Mouse (Mus musculus): Measurements from ENCODE around the gene Zfp609. TPM values are rescaled to one million over a fixed set of nuclear protein-coding genes. Genes with fewer than 3 reads are reported as not detected.

Gene Zfp609
- 5.7 and 6.9 TPM in 2 replicates for polyA plus RNA-seq (2015; fragmentation: Nextera tagmentation; extraction: Ambion mirVana)

GRCm38 (mm10) chr9:65827344-65828015 lies at the start of gene Zfp609:
Gene Zfp609 (minus strand): TSS chr9:65827564.
- Histone ChIP-seq H3K4me2 (peak within 1 kb of the TSS; percentile 66), H3K9ac (peak within 1 kb of the TSS; percentile 95), H3K36me3 (no peaks in the 10 kb centered on the region), H3K27ac (peak within 1 kb of the TSS; percentile 98), H3K4me1 (peaks cover 31% of the 10 kb centered on the region), H3K4me3 (peak within 1 kb of the TSS; percentile 85), H3K9me3 (no peaks in the 10 kb centered on the region), H3K27me3 (no peaks in the 10 kb centered on the region)
- WGBS = 1% methylated on average over 48 of the region's 76 CpGs
- ATAC-seq (ENCODE audit: insufficient number of reproducible peaks, low FRiP score, low TSS enrichment, low read depth) = peak; percentile 79

GRCm38 (mm10) chr9:65859656-65860055 lies 32.3 kb upstream of the Zfp609 start:
- no peak overlapping the region for H3K4me2 ChIP-seq
- no peaks in the 10 kb centered on the region for H3K27me3 ChIP-seq
- H3K27ac ChIP-seq = no peak overlapping the region
- H3K9me3 ChIP-seq = no peaks in the 10 kb centered on the region
- H3K4me1 ChIP-seq = no peaks in the 10 kb centered on the region
- no peak overlapping the region for H3K4me3 ChIP-seq
- H3K9ac ChIP-seq = no peak overlapping the region
- no peak for ATAC-seq (ENCODE audit: insufficient number of reproducible peaks, low FRiP score, low TSS enrichment, low read depth)
- 49% methylated on average over 1 of the region's 1 CpGs for WGBS
- H3K36me3 ChIP-seq = peaks cover 51% of the 10 kb centered on the region

- WGBS = 11% methylated on average over 1 of the region's 1 CpGs
- ATAC-seq (ENCODE audit: insufficient number of reproducible peaks, low FRiP score, low TSS enrichment, low read depth) = no peak
- Histone ChIP-seq H3K9ac (no peak overlapping the region), H3K27me3 (no peaks in the 10 kb centered on the region), H3K9me3 (no peaks in the 10 kb centered on the region), H3K4me2 (no peak overlapping the region), H3K36me3 (peaks cover 45% of the 10 kb centered on the region), H3K27ac (no peak overlapping the region), H3K4me3 (no peak overlapping the region), H3K4me1 (peaks cover 7% of the 10 kb centered on the region)
Observed at GRCm38 (mm10) chr9:65850203-65850602, 22.8 kb upstream of the Zfp609 start.

- H3K27ac ChIP-seq = 0 out of 2 replicates have a peak overlapping the region, but pooled peaks have one; percentile 19
- H3K4me1 ChIP-seq = peaks cover 13% of the 10 kb centered on the region
- no peaks in the 10 kb centered on the region for H3K27me3 ChIP-seq
- ATAC-seq (ENCODE audit: insufficient number of reproducible peaks, low FRiP score, low TSS enrichment, low read depth) = no peak
- no peak overlapping the region for H3K4me2 ChIP-seq
- H3K4me3 ChIP-seq = no peak overlapping the region
- H3K36me3 ChIP-seq = peaks cover 29% of the 10 kb centered on the region
- no peak overlapping the region for H3K9ac ChIP-seq
- no peaks in the 10 kb centered on the region for H3K9me3 ChIP-seq
Observed at GRCm38 (mm10) chr9:65848154-65848553, 20.8 kb upstream of the Zfp609 start.

DNA sequence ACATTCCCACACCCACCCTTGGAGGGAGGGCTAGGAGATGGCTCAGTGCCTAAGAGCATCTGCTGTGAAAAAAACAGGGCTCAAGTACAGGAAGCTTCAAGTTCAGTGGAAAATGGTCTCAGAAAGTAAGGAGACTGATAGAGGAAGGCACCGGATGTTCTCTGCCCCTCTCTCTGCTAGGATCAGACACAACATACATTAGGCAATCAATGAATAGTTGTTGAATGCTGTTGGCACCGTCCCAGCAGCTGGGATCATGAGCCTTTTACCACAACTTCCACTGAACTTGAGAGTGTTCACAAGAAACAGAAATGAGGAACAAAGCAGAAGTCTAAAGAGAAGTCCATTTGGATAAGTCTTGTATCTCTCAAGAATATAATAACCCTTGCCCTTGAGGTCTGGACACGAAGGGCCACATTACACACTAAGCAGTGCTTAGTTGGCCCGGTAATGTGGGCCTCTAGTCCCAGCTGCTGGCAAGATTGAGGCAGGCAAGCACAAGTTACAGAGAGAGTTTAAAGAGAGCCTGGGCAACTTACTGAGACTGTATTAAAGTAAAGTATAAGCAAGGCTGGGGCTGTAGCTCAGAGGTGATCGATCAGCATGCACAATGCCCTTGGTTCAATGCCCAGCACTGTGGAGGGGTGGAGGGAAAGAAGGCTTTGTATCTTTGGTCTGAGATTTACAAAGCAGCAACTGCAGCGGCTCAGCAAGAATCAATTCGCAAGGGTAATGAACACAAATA lies 17.2 kb upstream of the Zfp609 start:
- H3K27ac ChIP-seq = no peak overlapping the region
- ATAC-seq (ENCODE audit: insufficient number of reproducible peaks, low FRiP score, low TSS enrichment, low read depth) = no peak
- no peak overlapping the region for H3K4me2 ChIP-seq

DNA sequence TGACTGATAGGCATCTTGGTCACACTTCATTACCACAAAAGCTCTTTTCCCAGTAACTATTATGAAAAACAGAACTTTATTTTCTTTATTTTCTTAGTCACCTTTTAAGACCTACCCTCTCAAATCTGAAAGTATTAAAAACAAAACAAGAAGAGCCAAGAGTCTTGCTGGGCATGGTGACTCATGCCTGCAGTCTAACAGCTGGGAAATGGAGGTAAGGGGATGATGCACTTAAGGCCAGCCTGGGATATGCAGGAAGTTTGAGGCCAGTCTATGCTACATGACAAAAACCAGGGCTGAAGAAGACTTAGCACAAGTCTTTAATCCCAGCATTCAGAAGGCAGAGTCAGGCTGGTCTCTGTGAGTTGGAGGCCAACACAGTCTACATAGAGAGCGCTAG lies 12.5 kb upstream of the Zfp609 start:
- Histone ChIP-seq H3K4me2 (no peak overlapping the region), H3K9me3 (no peaks in the 10 kb centered on the region), H3K27me3 (no peaks in the 10 kb centered on the region), H3K4me3 (no peak overlapping the region), H3K27ac (no peak overlapping the region), H3K36me3 (peaks cover 27% of the 10 kb centered on the region), H3K4me1 (peaks cover 3% of the 10 kb centered on the region; the same call in 1 of the 2 replicates), H3K9ac (no peak overlapping the region)
- 97% methylated on average over 1 of the region's 1 CpGs for WGBS
- no peak for ATAC-seq (ENCODE audit: insufficient number of reproducible peaks, low FRiP score, low TSS enrichment, low read depth)

More for the DNA sequence above, 17.2 kb upstream of the Zfp609 start:
- no peak overlapping the region for H3K9ac ChIP-seq
- H3K4me3 ChIP-seq = no peak overlapping the region
- H3K4me1 ChIP-seq = peaks cover 13% of the 10 kb centered on the region
- H3K36me3 ChIP-seq = peaks cover 18% of the 10 kb centered on the region
- H3K9me3 ChIP-seq = no peaks in the 10 kb centered on the region
- 73% methylated on average over 7 of the region's 7 CpGs for WGBS
- no peaks in the 10 kb centered on the region for H3K27me3 ChIP-seq

DNA sequence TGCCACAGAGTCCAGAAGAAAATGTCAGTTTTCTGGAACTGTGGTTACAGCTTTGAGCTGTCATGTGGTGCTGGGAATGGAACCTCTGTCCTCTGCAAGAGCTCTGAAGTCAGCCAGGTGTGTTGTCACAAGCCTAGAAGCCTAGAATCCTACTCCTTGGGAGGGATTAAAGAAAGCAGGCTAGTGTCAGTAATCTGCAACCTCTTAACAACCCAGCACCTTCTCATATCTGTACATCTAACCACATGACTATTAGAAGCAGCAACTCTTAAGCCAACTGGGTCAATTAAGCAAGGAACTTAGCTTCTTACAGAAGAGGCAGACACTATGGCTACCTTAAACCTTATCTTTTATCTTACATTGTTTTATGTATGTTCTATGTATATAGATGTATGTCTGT lies 9.6 kb upstream of the Zfp609 start:
- H3K4me1 ChIP-seq = no peaks in the 10 kb centered on the region
- no peak overlapping the region for H3K27ac ChIP-seq
- no peaks in the 10 kb centered on the region for H3K27me3 ChIP-seq
- no peak overlapping the region for H3K4me3 ChIP-seq
- no peak for ATAC-seq (ENCODE audit: insufficient number of reproducible peaks, low FRiP score, low TSS enrichment, low read depth)
- peaks cover 30% of the 10 kb centered on the region for H3K36me3 ChIP-seq
- no peaks in the 10 kb centered on the region for H3K9me3 ChIP-seq
- no peak overlapping the region for H3K9ac ChIP-seq
- H3K4me2 ChIP-seq = no peak overlapping the region

DNA sequence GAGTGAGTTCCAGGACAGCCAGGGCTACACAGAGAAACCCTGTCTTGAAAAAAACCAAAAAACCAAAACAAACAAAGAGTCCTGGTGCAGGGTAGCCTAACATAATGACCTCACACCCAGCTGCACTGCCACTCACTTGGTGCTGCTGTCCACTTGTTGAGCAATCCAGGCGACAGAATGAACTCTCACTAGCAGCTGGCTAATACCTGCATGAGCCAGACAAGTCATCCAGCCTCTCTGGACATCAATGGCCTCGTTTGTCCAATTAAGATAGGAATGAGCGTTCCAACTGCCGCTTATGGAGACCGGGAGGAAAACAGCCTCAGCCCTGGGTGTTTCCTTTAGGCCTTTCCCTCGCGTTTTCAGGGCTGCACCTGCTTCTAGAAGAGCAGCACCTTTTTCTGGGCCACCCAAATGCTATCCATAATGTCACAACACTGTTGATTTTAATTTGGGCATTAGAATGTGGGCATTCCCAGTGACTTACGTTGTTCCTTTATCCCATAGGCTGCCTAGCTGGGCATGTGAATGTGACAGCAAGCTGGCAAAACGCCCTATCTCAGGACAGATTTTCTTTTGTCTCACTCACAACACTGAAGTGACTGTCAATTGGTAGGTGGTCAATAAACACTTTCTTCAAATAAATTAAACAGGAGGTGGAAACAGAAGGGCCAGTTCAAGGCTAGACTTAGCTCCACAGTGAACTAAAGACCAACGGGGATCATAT lies 7.4 kb upstream of the Zfp609 start:
- WGBS = 76% methylated on average over 10 of the region's 10 CpGs
- no peak for ATAC-seq (ENCODE audit: insufficient number of reproducible peaks, low FRiP score, low TSS enrichment, low read depth)
- no peak overlapping the region for H3K9ac ChIP-seq
- no peaks in the 10 kb centered on the region for H3K4me1 ChIP-seq
- no peaks in the 10 kb centered on the region for H3K9me3 ChIP-seq
- no peak overlapping the region for H3K27ac ChIP-seq
- peaks cover 22% of the 10 kb centered on the region for H3K36me3 ChIP-seq
- no peak overlapping the region for H3K4me3 ChIP-seq
- no peak overlapping the region for H3K4me2 ChIP-seq
- no peaks in the 10 kb centered on the region for H3K27me3 ChIP-seq

GRCm38 (mm10) chr9:65833640-65834039 lies 6.3 kb upstream of the Zfp609 start:
- Histone ChIP-seq H3K4me3 (no peak overlapping the region), H3K4me1 (peaks cover 2% of the 10 kb centered on the region; the same call in 1 of the 2 replicates), H3K36me3 (peaks cover 18% of the 10 kb centered on the region), H3K9me3 (no peaks in the 10 kb centered on the region), H3K4me2 (no peak overlapping the region), H3K27me3 (no peaks in the 10 kb centered on the region), H3K27ac (no peak overlapping the region), H3K9ac (no peak overlapping the region)
- no peak for ATAC-seq (ENCODE audit: insufficient number of reproducible peaks, low FRiP score, low TSS enrichment, low read depth)

- H3K36me3 ChIP-seq = peaks cover 15% of the 10 kb centered on the region
- H3K9ac ChIP-seq = no peak overlapping the region
- peaks cover 6% of the 10 kb centered on the region; the same call in 1 of the 2 replicates for H3K4me1 ChIP-seq
- H3K27ac ChIP-seq = no peak overlapping the region
- no peak for ATAC-seq (ENCODE audit: insufficient number of reproducible peaks, low FRiP score, low TSS enrichment, low read depth)
- no peak overlapping the region for H3K4me3 ChIP-seq
- no peaks in the 10 kb centered on the region for H3K27me3 ChIP-seq
- no peak overlapping the region for H3K4me2 ChIP-seq
- 89% methylated on average over 2 of the region's 2 CpGs for WGBS
- no peaks in the 10 kb centered on the region for H3K9me3 ChIP-seq
Observed at GRCm38 (mm10) chr9:65833230-65833629, 5.9 kb upstream of the Zfp609 start.

GRCm38 (mm10) chr9:65832041-65832440 lies 4.7 kb upstream of the Zfp609 start:
- H3K9ac ChIP-seq = no peak overlapping the region
- peaks cover 6% of the 10 kb centered on the region; the same call in 1 of the 2 replicates for H3K36me3 ChIP-seq
- no peaks in the 10 kb centered on the region for H3K27me3 ChIP-seq
- H3K9me3 ChIP-seq = no peaks in the 10 kb centered on the region
- ATAC-seq (ENCODE audit: insufficient number of reproducible peaks, low FRiP score, low TSS enrichment, low read depth) = no peak
- H3K4me3 ChIP-seq = no peak overlapping the region
- H3K4me1 ChIP-seq = peaks cover 8% of the 10 kb centered on the region; the same call in 1 of the 2 replicates
- H3K27ac ChIP-seq = no peak overlapping the region
- H3K4me2 ChIP-seq = no peak overlapping the region
- 65% methylated on average over 2 of the region's 2 CpGs for whole genome bisulfite sequencing

DNA sequence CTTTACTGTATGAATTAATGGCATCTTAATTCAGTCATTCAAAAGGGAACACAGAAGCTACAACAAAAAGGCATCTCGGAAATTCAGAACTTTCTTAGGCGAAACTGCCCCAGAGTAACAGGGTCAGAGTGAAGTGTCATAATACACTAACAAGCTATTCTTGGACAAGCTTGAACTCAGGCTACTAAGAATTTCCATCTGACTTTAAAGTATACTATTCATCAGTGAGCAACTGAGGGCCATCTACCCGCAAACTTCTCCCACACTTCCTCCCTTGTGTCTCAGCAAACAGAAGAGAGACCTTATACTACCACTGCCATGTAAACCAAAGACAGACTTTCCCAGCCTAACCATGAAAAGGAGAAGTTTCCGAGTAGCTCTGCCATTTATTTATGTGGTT lies 3.8 kb upstream of the Zfp609 start:
- H3K27ac ChIP-seq = no peak overlapping the region

More for the DNA sequence above, 3.8 kb upstream of the Zfp609 start:
- H3K4me1 ChIP-seq = peaks cover 13% of the 10 kb centered on the region
- H3K4me2 ChIP-seq = no peak overlapping the region
- 0 out of 2 replicates have a peak, but pooled peaks cover 3% of the 10 kb centered on the region for H3K36me3 ChIP-seq
- H3K4me3 ChIP-seq = no peak overlapping the region
- H3K9me3 ChIP-seq = no peaks in the 10 kb centered on the region
- no peak overlapping the region for H3K9ac ChIP-seq
- no peaks in the 10 kb centered on the region for H3K27me3 ChIP-seq
- WGBS = 66% methylated on average over 4 of the region's 4 CpGs
- ATAC-seq (ENCODE audit: insufficient number of reproducible peaks, low FRiP score, low TSS enrichment, low read depth) = no peak

Measured in limb, embryonic 15.5 days (tissue).